Mouse (Mus musculus) lung, postnatal 0 days (tissue): ENCODE data around the gene Fxyd3. TPM values are rescaled to one million over a fixed set of nuclear protein-coding genes. Genes with fewer than 3 reads are reported as not detected.
A peak's percentile ranks its signal among the peaks of the same experiment; 100 is the strongest.

Experiments used
- ATAC-seq: fragments of 200-750 bp; cut with Nextera tagmentation; 2 replicates; pipeline ENCODE4 v1.8.0; 2017; ENCODE audit warnings: moderate library complexity
- DNase-seq: peaks from one replicate; pipeline ENCODE4 v3.0.0-alpha.2; 2016; ENCODE audit warnings: low spot score
- H3K27ac ChIP-seq: fragments of 300-500 bp; sonication (generic); 2 replicates; pipeline ENCODE4 v1.5.1; 2014; ENCODE audit warnings: antibody characterized with exemption, mild to moderate bottlenecking, low read length, mixed read lengths
- H3K27me3 ChIP-seq: fragments of 300-500 bp; sonication (generic); replicated peaks from 2 replicates; pipeline ENCODE4 v1.6.1; 2014; ENCODE audit warnings: low read length, mixed read lengths; ENCODE audit not compliant: insufficient read depth
- H3K36me3 ChIP-seq: fragments of 300-500 bp; sonication (generic); 2 replicates; pipeline ENCODE4 v1.6.1; 2014; ENCODE audit warnings: low read length, mixed read lengths; ENCODE audit not compliant: insufficient read depth
- H3K4me1 ChIP-seq: fragments of 300-500 bp; sonication (generic); 2 replicates; pipeline ENCODE4 v1.6.1; 2014; ENCODE audit warnings: antibody characterized with exemption, low read depth, low read length, mixed read lengths; ENCODE audit not compliant: insufficient read depth
- H3K4me2 ChIP-seq: fragments of 300-500 bp; sonication (generic); replicated peaks from 2 replicates; pipeline ENCODE4 v1.6.1; 2014; ENCODE audit warnings: low read depth, mild to moderate bottlenecking, low read length, moderate library complexity, mixed read lengths
- H3K4me3 ChIP-seq: fragments of 300-500 bp; sonication (generic); 2 replicates; pipeline ENCODE4 v1.5.1; 2014; ENCODE audit warnings: low read depth, low read length
- H3K9ac ChIP-seq: fragments of 300-500 bp; sonication (generic); replicated peaks from 2 replicates; pipeline ENCODE4 v1.6.1; 2014; ENCODE audit warnings: low read depth, mild to moderate bottlenecking
- H3K9me3 ChIP-seq: fragments of 300-500 bp; sonication (generic); 2 replicates; pipeline ENCODE4 v1.6.1; 2016; ENCODE audit warnings: low read length, mixed read lengths
- CTCF ChIP-seq: IDR thresholded peaks from 2 replicates; pipeline ENCODE4 v1.5.1; 2016; ENCODE audit warnings: antibody characterized with exemption, mild to moderate bottlenecking
- EP300 ChIP-seq: IDR thresholded peaks from 2 replicates; pipeline ENCODE4 v1.6.1; 2016; ENCODE audit warnings: antibody characterized with exemption, mild to moderate bottlenecking, control low read depth
- WGBS: fragments of 180-500 bp; shearing (Covaris S2); extraction: QIAGEN DNeasy Blood & Tissue Kit; methylation state at CpG from one replicate; pipeline ENCODE4 v1.1.7; 2014; 5-methylcytosine and 5-hydroxymethylcytosine counted together
- polyA plus RNA-seq: library from polyadenylated mRNA; unstranded; fragments of >200 nt; fragmentation: Nextera tagmentation; extraction: Ambion mirVana; gene quantifications from 2 replicates; pipeline ENCODE4 v1.2.1, GENCODE M21; 2015

The Fxyd3 gene
- polyA plus RNA-seq, 1 experiment from 2014 or later, result 78.1 TPM

GRCm38 (mm10) chr7:31055354-31055824, 21.1 kb downstream of the Fxyd3 start:
- H3K4me2 ChIP-seq, result peak overlapping the region; percentile 44
- H3K9me3 ChIP-seq, result no peaks in the 10 kb centered on the region
- ATAC-seq (peak; percentile 90), DNase-seq (peak; percentile 90)
- 17% methylated on average over 10 of the region's 10 CpGs for WGBS
- H3K9ac ChIP-seq, result 0 out of 2 replicates have a peak overlapping the region, but pooled peaks have one; percentile 12
- H3K27me3 ChIP-seq, result peaks cover 27% of the 10 kb centered on the region
- H3K36me3 ChIP-seq, result no peaks in the 10 kb centered on the region
- H3K4me3 ChIP-seq, result peak overlapping the region; percentile 30
- peak overlapping the region; percentile 80 for H3K27ac ChIP-seq
- TF ChIP-seq EP300 (no peak), CTCF (no peak)
- 0 out of 2 replicates have a peak, but pooled peaks cover 7% of the 10 kb centered on the region for H3K4me1 ChIP-seq

GRCm38 (mm10) chr7:31054661-31055320, 21.7 kb downstream of the Fxyd3 start:
- H3K36me3 ChIP-seq, result no peaks in the 10 kb centered on the region
- whole genome bisulfite sequencing, result 37% methylated on average over 11 of the region's 11 CpGs
- 0 out of 2 replicates have a peak overlapping the region, but pooled peaks have one; percentile 12 for H3K9ac ChIP-seq
- 0 out of 2 replicates have a peak, but pooled peaks cover 7% of the 10 kb centered on the region for H3K4me1 ChIP-seq
- TF ChIP-seq CTCF (no peak), EP300 (no peak)
- H3K27me3 ChIP-seq, result peaks cover 32% of the 10 kb centered on the region
- H3K4me3 ChIP-seq, result peak overlapping the region; percentile 30
- peak overlapping the region; percentile 80 for H3K27ac ChIP-seq
- no peaks in the 10 kb centered on the region for H3K9me3 ChIP-seq
- peak; percentile 27 for DNase-seq
- H3K4me2 ChIP-seq, result peak overlapping the region; percentile 44
- ATAC-seq, result no peak

GRCm38 (mm10) chr7:31053882-31054447, 22.5 kb downstream of the Fxyd3 start:
- DNase-seq, result no peak
- H3K9me3 ChIP-seq, result no peaks in the 10 kb centered on the region
- no peaks in the 10 kb centered on the region for H3K36me3 ChIP-seq
- no peak for TF ChIP-seq CTCF
- no peak for TF ChIP-seq EP300
- 0 out of 2 replicates have a peak, but pooled peaks cover 7% of the 10 kb centered on the region for H3K4me1 ChIP-seq
- WGBS, result 27% methylated on average over 10 of the region's 10 CpGs
- 0 out of 2 replicates have a peak overlapping the region, but pooled peaks have one; percentile 80 for H3K27ac ChIP-seq
- peaks cover 32% of the 10 kb centered on the region for H3K27me3 ChIP-seq
- H3K4me2 ChIP-seq, result peak overlapping the region; percentile 44; the same call in 1 of the 2 replicates
- H3K9ac ChIP-seq, result no peak overlapping the region
- H3K4me3 ChIP-seq, result 0 out of 2 replicates have a peak overlapping the region, but pooled peaks have one; percentile 30
- no peak for ATAC-seq

GRCm38 (mm10) chr7:31052636-31053434, 23.7 kb downstream of the Fxyd3 start:
- Histone ChIP-seq H3K4me1 (0 out of 2 replicates have a peak, but pooled peaks cover 7% of the 10 kb centered on the region), H3K27me3 (peaks cover 32% of the 10 kb centered on the region), H3K4me3 (0 out of 2 replicates have a peak overlapping the region, but pooled peaks have one; percentile 3), H3K9ac (no peak overlapping the region), H3K4me2 (no peak overlapping the region), H3K27ac (no peak overlapping the region), H3K9me3 (no peaks in the 10 kb centered on the region), H3K36me3 (no peaks in the 10 kb centered on the region)
- 7% methylated on average over 33 of the region's 34 CpGs for WGBS
- DNase-seq, result peak; percentile 34
- TF ChIP-seq EP300 (no peak), CTCF (peak; percentile 46)
- ATAC-seq, result no peak

GRCm38 (mm10) chr7:31052251-31052635, 24.3 kb downstream of the Fxyd3 start:
- WGBS, result 10% methylated on average over 22 of the region's 22 CpGs
- no peak overlapping the region for H3K4me3 ChIP-seq
- peaks cover 32% of the 10 kb centered on the region for H3K27me3 ChIP-seq
- H3K4me2 ChIP-seq, result no peak overlapping the region
- TF ChIP-seq EP300 (no peak), CTCF (no peak)
- ATAC-seq (no peak), DNase-seq (no peak)
- H3K27ac ChIP-seq, result no peak overlapping the region
- 0 out of 2 replicates have a peak, but pooled peaks cover 7% of the 10 kb centered on the region for H3K4me1 ChIP-seq
- H3K36me3 ChIP-seq, result no peaks in the 10 kb centered on the region
- H3K9me3 ChIP-seq, result no peaks in the 10 kb centered on the region
- H3K9ac ChIP-seq, result no peak overlapping the region
